Mouse (Mus musculus) ES-E14 (cell line): ENCODE measurements around the gene Vcl.

Source experiments
- CHD2 ChIP-seq: IDR thresholded peaks from 2 replicates; pipeline ENCODE4 v1.6.1; 2014; ENCODE audit warnings: mild to moderate bottlenecking, low read depth, low read length, inconsistent platforms
- HCFC1 ChIP-seq: IDR thresholded peaks from 2 replicates; pipeline ENCODE4 v1.6.1; 2012; ENCODE audit warnings: low read length, inconsistent platforms, borderline replicate concordance; ENCODE audit not compliant: insufficient read depth
- MAFK ChIP-seq: IDR thresholded peaks from 2 replicates; pipeline ENCODE4 v1.6.1; 2014; ENCODE audit warnings: mild to moderate bottlenecking, low read depth, low read length, inconsistent platforms; ENCODE audit not compliant: insufficient read depth
- ZNF384 ChIP-seq: IDR thresholded peaks from 2 replicates; pipeline ENCODE4 v1.6.1; 2012; ENCODE audit warnings: low read depth, low read length, inconsistent platforms

DNA sequence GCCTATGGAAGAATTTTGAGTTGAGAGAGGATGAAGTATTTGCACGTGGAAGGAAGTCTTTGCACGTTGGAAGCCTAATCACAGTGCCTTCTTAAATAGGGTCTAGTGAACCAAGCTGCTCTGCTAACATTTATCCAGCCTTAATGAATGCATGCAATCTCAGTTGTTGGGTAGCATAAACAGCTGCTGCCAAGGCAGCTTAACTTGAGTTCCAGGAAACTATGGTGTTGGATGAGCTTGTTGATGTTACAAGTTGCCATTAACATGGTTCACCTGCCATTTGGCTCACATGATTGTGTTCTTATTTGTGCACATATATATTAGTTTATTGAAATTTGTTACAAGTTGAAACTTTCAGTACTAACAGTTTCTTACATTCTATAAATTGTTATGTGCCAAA lies 29.8 kb downstream of the Vcl start:
- no peak for TF ChIP-seq ZNF384
- TF ChIP-seq CHD2, result no peak
- TF ChIP-seq MAFK, result no peak
- no peak for TF ChIP-seq HCFC1
